Mouse (Mus musculus): Measurements from ENCODE around the gene Tlk2. TPM values are rescaled to one million over a fixed set of nuclear protein-coding genes. Genes with fewer than 3 reads are reported as not detected.

Tlk2 gene
- polyA plus RNA-seq, 1 experiment from 2014 or later = 18.7 TPM

- no peak overlapping the region for H3K27ac ChIP-seq (ENCODE audit: low read length)
- no peaks in the 10 kb centered on the region for H3K27me3 ChIP-seq (ENCODE audit: control insufficient read depth, insufficient read depth, low read depth, low read length)
- no peak overlapping the region for H3K9ac ChIP-seq (ENCODE audit: low read depth, low read length)
- no peak for ATAC-seq
- H3K9me3 ChIP-seq (replicated peaks; ENCODE audit: control insufficient read depth, low read length, poor library complexity, severe bottlenecking) = no peaks in the 10 kb centered on the region
- H3K4me3 ChIP-seq (ENCODE audit: low read depth, low read length) = no peak overlapping the region
- no peaks in the 10 kb centered on the region for H3K4me1 ChIP-seq (ENCODE audit: control insufficient read depth, insufficient read depth, low read length)
- no peak overlapping the region for H3K4me2 ChIP-seq (ENCODE audit: low read length)
- 77% methylated on average over 1 of the region's 1 CpGs for WGBS
- H3K36me3 ChIP-seq (ENCODE audit: control insufficient read depth, insufficient read depth, low read length) = peaks cover 2% of the 10 kb centered on the region
Measured at GRCm38 (mm10) chr11:105210007-105210406, 31.4 kb downstream of the Tlk2 start.

GRCm38 (mm10) chr11:105214257-105214656 is 35.6 kb downstream of the Tlk2 start:
- H3K9me3 ChIP-seq (replicated peaks; ENCODE audit: control insufficient read depth, low read length, poor library complexity, severe bottlenecking) = no peaks in the 10 kb centered on the region
- no peak overlapping the region for H3K9ac ChIP-seq (ENCODE audit: low read depth, low read length)
- no peak overlapping the region for H3K27ac ChIP-seq (ENCODE audit: low read length)
- no peaks in the 10 kb centered on the region for H3K27me3 ChIP-seq (ENCODE audit: control insufficient read depth, insufficient read depth, low read depth, low read length)
- H3K4me3 ChIP-seq (ENCODE audit: low read depth, low read length) = no peak overlapping the region
- no peaks in the 10 kb centered on the region for H3K4me1 ChIP-seq (ENCODE audit: control insufficient read depth, insufficient read depth, low read length)
- no peak overlapping the region for H3K4me2 ChIP-seq (ENCODE audit: low read length)
- no peaks in the 10 kb centered on the region; the same call in none of the 2 replicates for H3K36me3 ChIP-seq (ENCODE audit: control insufficient read depth, insufficient read depth, low read length)
- 100% methylated on average over 1 of the region's 1 CpGs for WGBS
- no peak for ATAC-seq

DNA sequence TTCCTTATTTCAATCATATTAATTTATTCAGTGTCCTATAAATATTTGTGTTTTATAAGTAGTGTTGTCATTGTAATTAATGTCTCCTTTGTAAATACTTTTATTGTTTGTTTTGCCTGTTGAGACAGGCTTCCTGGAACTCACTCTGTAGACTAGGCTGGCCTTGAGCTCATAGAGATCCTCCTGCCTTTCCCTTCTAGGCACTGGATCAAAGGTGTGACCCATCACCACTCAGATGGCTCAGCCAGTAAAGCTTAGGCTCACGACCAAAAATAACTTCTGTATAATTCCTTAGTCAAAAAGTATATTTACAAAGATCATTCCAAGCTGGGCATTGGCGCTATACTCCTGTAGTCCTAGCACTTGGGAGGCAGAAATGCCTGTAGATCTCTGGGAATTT is 39.2 kb downstream of the Tlk2 start:
- H3K9ac ChIP-seq (ENCODE audit: low read depth, low read length) = no peak overlapping the region
- H3K4me2 ChIP-seq (ENCODE audit: low read length) = no peak overlapping the region
- H3K4me3 ChIP-seq (ENCODE audit: low read depth, low read length) = no peak overlapping the region
- H3K36me3 ChIP-seq (ENCODE audit: control insufficient read depth, insufficient read depth, low read length) = peaks cover 4% of the 10 kb centered on the region; the same call in 1 of the 2 replicates
- H3K4me1 ChIP-seq (ENCODE audit: control insufficient read depth, insufficient read depth, low read length) = no peaks in the 10 kb centered on the region
- no peak overlapping the region for H3K27ac ChIP-seq (ENCODE audit: low read length)
- 90% methylated on average over 2 of the region's 2 CpGs for WGBS
- H3K27me3 ChIP-seq (ENCODE audit: control insufficient read depth, insufficient read depth, low read depth, low read length) = no peaks in the 10 kb centered on the region
- no peak for ATAC-seq
- H3K9me3 ChIP-seq (replicated peaks; ENCODE audit: control insufficient read depth, low read length, poor library complexity, severe bottlenecking) = no peaks in the 10 kb centered on the region

GRCm38 (mm10) chr11:105234501-105234900 is 55.9 kb downstream of the Tlk2 start:
- no peak for ATAC-seq
- Histone ChIP-seq H3K9me3 (replicated peaks; ENCODE audit: control insufficient read depth, low read length, poor library complexity, severe bottlenecking) (no peaks in the 10 kb centered on the region), H3K4me2 (ENCODE audit: low read length) (no peak overlapping the region), H3K27ac (ENCODE audit: low read length) (no peak overlapping the region), H3K4me3 (ENCODE audit: low read depth, low read length) (no peak overlapping the region), H3K9ac (ENCODE audit: low read depth, low read length) (no peak overlapping the region), H3K4me1 (ENCODE audit: control insufficient read depth, insufficient read depth, low read length) (no peaks in the 10 kb centered on the region), H3K36me3 (ENCODE audit: control insufficient read depth, insufficient read depth, low read length) (no peaks in the 10 kb centered on the region), H3K27me3 (ENCODE audit: control insufficient read depth, insufficient read depth, low read depth, low read length) (no peaks in the 10 kb centered on the region)
- WGBS = 90% methylated on average over 2 of the region's 2 CpGs

GRCm38 (mm10) chr11:105240991-105241390 is 62.4 kb downstream of the Tlk2 start:
- Histone ChIP-seq H3K4me2 (ENCODE audit: low read length) (no peak overlapping the region), H3K27ac (ENCODE audit: low read length) (no peak overlapping the region), H3K27me3 (ENCODE audit: control insufficient read depth, insufficient read depth, low read depth, low read length) (no peaks in the 10 kb centered on the region), H3K36me3 (ENCODE audit: control insufficient read depth, insufficient read depth, low read length) (no peaks in the 10 kb centered on the region), H3K4me1 (ENCODE audit: control insufficient read depth, insufficient read depth, low read length) (no peaks in the 10 kb centered on the region), H3K9ac (ENCODE audit: low read depth, low read length) (no peak overlapping the region), H3K9me3 (replicated peaks; ENCODE audit: control insufficient read depth, low read length, poor library complexity, severe bottlenecking) (no peaks in the 10 kb centered on the region), H3K4me3 (ENCODE audit: low read depth, low read length) (no peak overlapping the region)
- no peak for ATAC-seq

GRCm38 (mm10) chr11:105246369-105246768 is 67.8 kb downstream of the Tlk2 start:
- Histone ChIP-seq H3K4me1 (ENCODE audit: control insufficient read depth, insufficient read depth, low read length) (no peaks in the 10 kb centered on the region), H3K27ac (ENCODE audit: low read length) (no peak overlapping the region), H3K4me2 (ENCODE audit: low read length) (no peak overlapping the region), H3K9ac (ENCODE audit: low read depth, low read length) (no peak overlapping the region), H3K9me3 (replicated peaks; ENCODE audit: control insufficient read depth, low read length, poor library complexity, severe bottlenecking) (no peaks in the 10 kb centered on the region), H3K36me3 (ENCODE audit: control insufficient read depth, insufficient read depth, low read length) (peaks cover 13% of the 10 kb centered on the region; the same call in 1 of the 2 replicates), H3K4me3 (ENCODE audit: low read depth, low read length) (no peak overlapping the region), H3K27me3 (ENCODE audit: control insufficient read depth, insufficient read depth, low read depth, low read length) (no peaks in the 10 kb centered on the region)
- WGBS = 98% methylated on average over 1 of the region's 1 CpGs
- ATAC-seq = no peak

DNA sequence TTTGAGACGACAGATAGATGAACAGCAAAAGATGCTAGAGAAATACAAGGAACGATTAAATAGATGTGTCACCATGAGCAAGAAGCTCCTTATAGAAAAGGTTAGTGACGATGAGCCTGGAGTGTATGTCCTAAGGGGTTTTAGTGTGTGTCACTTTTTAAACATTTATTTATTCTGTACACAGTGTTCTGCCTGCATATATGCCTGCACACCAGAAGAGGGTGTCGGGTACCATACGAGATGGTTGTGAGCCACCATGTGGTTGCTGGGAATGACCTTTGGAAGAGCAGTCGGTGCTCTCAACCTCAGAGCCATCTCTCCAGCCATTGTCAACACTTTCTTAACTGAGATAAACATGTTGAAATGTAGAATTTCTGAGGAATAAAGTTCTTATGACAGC is 68.2 kb downstream of the Tlk2 start:
- 93% methylated on average over 6 of the region's 6 CpGs for whole genome bisulfite sequencing
- no peak for ATAC-seq
- H3K36me3 ChIP-seq (ENCODE audit: control insufficient read depth, insufficient read depth, low read length) = peaks cover 13% of the 10 kb centered on the region; the same call in 1 of the 2 replicates

GRCm38 (mm10) chr11:105247321-105247720 is 68.7 kb downstream of the Tlk2 start:
- no peak for ATAC-seq
- Histone ChIP-seq H3K4me3 (ENCODE audit: low read depth, low read length) (no peak overlapping the region), H3K4me2 (ENCODE audit: low read length) (no peak overlapping the region), H3K27ac (ENCODE audit: low read length) (no peak overlapping the region), H3K9ac (ENCODE audit: low read depth, low read length) (no peak overlapping the region), H3K27me3 (ENCODE audit: control insufficient read depth, insufficient read depth, low read depth, low read length) (no peaks in the 10 kb centered on the region), H3K9me3 (replicated peaks; ENCODE audit: control insufficient read depth, low read length, poor library complexity, severe bottlenecking) (no peaks in the 10 kb centered on the region), H3K4me1 (ENCODE audit: control insufficient read depth, insufficient read depth, low read length) (no peaks in the 10 kb centered on the region), H3K36me3 (ENCODE audit: control insufficient read depth, insufficient read depth, low read length) (peaks cover 13% of the 10 kb centered on the region; the same call in 1 of the 2 replicates)
- WGBS = 97% methylated on average over 5 of the region's 5 CpGs

More for the DNA sequence above, 68.2 kb downstream of the Tlk2 start:
- no peaks in the 10 kb centered on the region for H3K4me1 ChIP-seq (ENCODE audit: control insufficient read depth, insufficient read depth, low read length)
- H3K4me3 ChIP-seq (ENCODE audit: low read depth, low read length) = no peak overlapping the region
- no peak overlapping the region for H3K9ac ChIP-seq (ENCODE audit: low read depth, low read length)
- no peaks in the 10 kb centered on the region for H3K27me3 ChIP-seq (ENCODE audit: control insufficient read depth, insufficient read depth, low read depth, low read length)
- no peak overlapping the region for H3K27ac ChIP-seq (ENCODE audit: low read length)
- no peaks in the 10 kb centered on the region for H3K9me3 ChIP-seq (replicated peaks; ENCODE audit: control insufficient read depth, low read length, poor library complexity, severe bottlenecking)
- H3K4me2 ChIP-seq (ENCODE audit: low read length) = no peak overlapping the region

DNA sequence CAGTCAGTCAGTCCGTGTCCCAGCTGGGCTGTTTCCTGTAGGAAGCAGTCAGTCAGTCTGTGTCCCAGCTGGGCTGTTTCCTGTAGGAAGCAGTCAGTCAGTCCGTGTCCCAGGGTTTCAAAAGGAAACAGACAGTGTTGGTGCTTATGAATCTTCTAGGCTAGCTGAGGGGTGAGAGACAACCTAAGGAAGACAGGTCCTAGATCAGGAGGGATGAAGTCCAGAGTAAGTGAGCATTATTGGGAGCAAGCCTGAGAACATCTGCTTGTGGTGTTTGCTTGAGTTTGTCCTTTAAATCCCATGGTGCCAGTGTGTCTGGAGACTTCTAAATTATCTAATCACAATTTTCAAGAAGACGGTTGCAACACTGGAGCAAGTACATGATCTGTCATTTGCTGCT is 81.1 kb downstream of the Tlk2 start:
- Histone ChIP-seq H3K4me2 (ENCODE audit: low read length) (no peak overlapping the region), H3K9me3 (replicated peaks; ENCODE audit: control insufficient read depth, low read length, poor library complexity, severe bottlenecking) (no peaks in the 10 kb centered on the region), H3K27me3 (ENCODE audit: control insufficient read depth, insufficient read depth, low read depth, low read length) (no peaks in the 10 kb centered on the region), H3K36me3 (ENCODE audit: control insufficient read depth, insufficient read depth, low read length) (peaks cover 11% of the 10 kb centered on the region; the same call in 1 of the 2 replicates), H3K9ac (ENCODE audit: low read depth, low read length) (no peak overlapping the region), H3K4me1 (ENCODE audit: control insufficient read depth, insufficient read depth, low read length) (no peaks in the 10 kb centered on the region), H3K4me3 (ENCODE audit: low read depth, low read length) (no peak overlapping the region), H3K27ac (ENCODE audit: low read length) (no peak overlapping the region)
- 79% methylated on average over 3 of the region's 3 CpGs for WGBS
- no peak for ATAC-seq
